Mouse (Mus musculus) bone marrow macrophage, adult 2 months (primary cell): ENCODE data around the gene Pla2g2c.

Source experiments
- CTCF ChIP-seq: IDR thresholded peaks from 2 replicates; pipeline ENCODE4 v1.5.1; 2012; ENCODE audit warnings: low read depth, mild to moderate bottlenecking, low read length, moderate library complexity
- POLR2A ChIP-seq: IDR thresholded peaks from 2 replicates; pipeline ENCODE4 v1.6.1; 2012; ENCODE audit warnings: mild to moderate bottlenecking, low read depth, low read length, borderline replicate concordance

DNA sequence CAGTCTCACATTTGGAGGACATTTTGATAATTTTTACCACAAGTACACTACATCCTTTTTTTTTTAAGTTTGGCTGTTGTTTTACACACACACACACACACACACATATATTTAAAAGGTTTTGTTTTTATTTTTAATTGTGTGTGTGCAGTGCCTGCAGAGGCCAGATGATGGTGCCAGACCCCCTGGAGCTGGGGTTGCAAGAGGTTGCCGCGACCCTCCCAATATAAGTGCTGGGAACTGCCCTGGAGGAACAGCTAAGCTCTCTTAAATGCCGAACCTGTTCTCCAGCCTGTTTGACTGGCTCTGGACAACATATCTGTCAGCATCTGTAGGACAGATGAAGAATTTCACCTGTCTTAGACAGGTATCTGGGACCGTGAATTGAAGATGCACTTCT lies 20.4 kb upstream of the Pla2g2c start:
- no peak for TF ChIP-seq POLR2A
- no peak for TF ChIP-seq CTCF
